Mouse (Mus musculus): Measurements from ENCODE around the gene Fam163b.

DNA sequence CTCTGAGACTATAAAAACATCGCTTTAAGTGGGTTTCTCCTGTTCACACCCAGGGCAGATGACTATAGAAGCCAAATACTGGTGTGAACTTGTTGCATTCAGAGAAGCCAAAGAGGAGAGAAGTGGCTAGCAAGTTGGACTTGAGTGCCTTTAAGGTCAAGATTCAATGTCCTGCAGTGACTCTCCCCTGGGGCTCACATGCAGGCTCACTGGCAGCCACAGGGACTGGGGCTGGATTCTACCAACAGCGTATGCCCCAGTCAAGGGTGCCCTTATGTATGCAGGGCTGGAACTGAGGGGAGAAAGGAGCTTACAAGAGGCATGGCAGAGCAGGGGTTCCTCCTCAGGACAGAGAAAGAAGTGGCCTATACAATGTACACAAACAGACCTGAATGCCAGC, 22.5 kb downstream of the Fam163b start:
- TF ChIP-seq CTCF (IDR thresholded peaks at IDR 0.05) (no peak), EP300 (IDR thresholded peaks at IDR 0.05; ENCODE audit: insufficient read depth, low read depth, low read length) (no peak)

Data from heart, adult 2 months (tissue).